Mouse (Mus musculus) urinary bladder, postnatal 10 days (tissue): Measurements from ENCODE around the gene Epb41l4b.
A peak's percentile ranks its signal among the peaks of the same experiment; 100 is the strongest.

ENCODE experiments used
- DNase-seq: peaks from one replicate; pipeline ENCODE4 v3.0.0; 2022; ENCODE audit warnings: low spot score

Gene Epb41l4b

DNA sequence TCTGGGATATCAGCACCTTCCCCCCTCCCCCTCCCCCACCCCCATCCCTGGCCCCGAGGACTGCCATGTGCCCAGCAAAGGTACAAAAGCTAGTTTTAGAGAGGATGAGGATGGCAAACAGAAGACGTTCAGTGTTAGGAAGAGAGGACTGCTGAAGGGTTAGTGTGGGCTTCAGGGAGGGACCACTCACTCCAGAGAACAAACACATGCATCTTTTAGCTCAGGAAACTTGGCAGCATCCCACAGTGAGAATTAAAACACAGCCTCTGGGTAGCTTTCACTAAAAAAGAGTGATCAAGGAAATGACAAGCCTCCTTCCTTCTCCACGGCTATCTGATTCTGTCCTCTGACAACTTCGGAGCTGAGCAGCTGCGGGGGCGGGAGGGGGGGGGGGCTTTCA, 132.3 kb downstream of the Epb41l4b start:
- DNase-seq, result no peak

DNA sequence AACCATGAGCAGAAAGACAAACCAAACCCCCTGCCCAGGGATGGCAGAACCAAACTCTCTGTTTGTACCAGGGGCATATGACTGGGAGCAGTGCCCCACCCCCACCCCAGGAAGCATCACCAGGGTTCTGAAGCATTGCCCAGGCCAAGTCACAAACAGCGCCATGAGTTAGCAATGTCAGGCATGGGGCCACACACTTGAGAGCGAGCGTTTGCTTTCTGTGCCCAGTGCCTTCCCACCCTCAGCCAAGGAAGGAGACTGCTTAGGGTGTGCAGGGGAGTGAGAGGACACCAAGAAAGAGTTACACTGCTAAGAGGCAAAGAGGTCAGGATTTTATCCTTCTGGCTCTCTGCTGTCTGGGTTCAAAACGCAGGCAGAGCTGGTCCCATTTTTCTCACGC, 132.8 kb downstream of the Epb41l4b start:
- no peak for DNase-seq

GRCm38 (mm10) chr4:57007717-57008116, 135.5 kb downstream of the Epb41l4b start:
- no peak for DNase-seq

DNA sequence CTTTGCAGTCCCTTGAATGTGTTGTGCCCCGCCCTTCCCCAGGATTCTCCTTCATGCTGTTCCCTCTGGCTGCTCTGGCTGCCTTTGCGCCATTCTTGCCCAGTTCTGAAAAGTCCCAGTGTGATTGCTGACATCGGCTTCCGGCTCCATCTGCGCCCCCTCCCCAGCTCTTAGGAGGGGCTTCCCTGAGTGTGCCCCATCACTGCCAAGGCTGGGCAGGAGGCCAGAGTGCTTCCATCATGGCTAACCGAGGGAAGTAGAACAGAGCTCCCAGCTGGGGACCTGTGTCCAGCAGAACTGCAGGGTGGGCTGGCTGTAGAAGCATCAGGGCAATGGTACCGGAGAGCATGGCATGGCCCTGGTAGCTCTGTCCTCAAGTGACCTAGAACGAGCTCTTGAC, 138.2 kb downstream of the Epb41l4b start:
- DNase-seq, result no peak

- DNase-seq, result no peak
Observed at GRCm38 (mm10) chr4:57003886-57004285, 139.4 kb downstream of the Epb41l4b start.

DNA sequence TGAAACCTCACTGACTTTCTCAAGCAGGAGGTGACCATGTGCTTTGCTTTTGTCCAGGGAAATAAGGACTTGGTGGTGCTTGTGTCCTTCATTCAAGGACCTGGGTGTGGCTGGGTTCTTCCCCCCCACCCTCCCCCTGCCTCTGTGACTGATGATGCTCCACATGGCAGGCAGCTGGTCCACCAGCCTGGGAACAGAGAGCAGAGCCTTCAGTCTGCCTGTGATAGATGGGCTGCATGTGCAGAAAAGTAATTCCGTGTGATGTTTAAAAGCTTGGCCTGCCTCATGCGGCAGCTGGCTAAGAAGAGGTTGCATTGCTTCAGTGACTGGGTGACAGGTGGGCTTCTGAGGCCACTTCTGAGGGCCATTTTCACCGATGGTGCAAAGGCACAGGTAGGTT, 140.5 kb downstream of the Epb41l4b start:
- no peak for DNase-seq

GRCm38 (mm10) chr4:57001437-57001836, 141.8 kb downstream of the Epb41l4b start:
- DNase-seq, result no peak

GRCm38 (mm10) chr4:56993331-56993730, 149.9 kb downstream of the Epb41l4b start:
- DNase-seq, result no peak

DNA sequence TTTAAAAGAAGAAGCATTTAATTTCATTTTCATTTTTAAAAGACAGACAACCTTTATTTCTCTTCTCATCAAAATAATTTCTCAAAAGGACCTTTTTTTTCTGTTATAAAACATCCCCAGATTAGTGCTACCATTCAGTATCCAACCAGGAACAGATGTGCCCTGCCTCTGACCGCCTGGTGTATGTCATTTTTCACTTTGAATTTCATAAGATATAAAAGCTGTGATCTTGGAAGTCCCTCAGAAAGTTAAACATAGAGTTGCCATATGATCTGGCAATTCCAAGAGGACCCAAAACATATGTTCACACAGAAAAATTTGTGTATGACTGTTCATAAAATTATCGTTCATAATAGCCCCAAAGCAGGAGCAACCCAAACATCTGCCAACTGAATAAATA, 151.3 kb downstream of the Epb41l4b start:
- no peak for DNase-seq

- no peak for DNase-seq
Observed at GRCm38 (mm10) chr4:56990215-56990584, 153.0 kb downstream of the Epb41l4b start, which contains the start of gene Frrs1l. Frrs1l (minus strand) TSS chr4:56990391.

- DNase-seq, result no peak
Observed at GRCm38 (mm10) chr4:56989431-56990214, 153.6 kb downstream of the Epb41l4b start.

- no peak for DNase-seq
Observed at GRCm38 (mm10) chr4:56965586-56966179, 177.6 kb downstream of the Epb41l4b start.

DNA sequence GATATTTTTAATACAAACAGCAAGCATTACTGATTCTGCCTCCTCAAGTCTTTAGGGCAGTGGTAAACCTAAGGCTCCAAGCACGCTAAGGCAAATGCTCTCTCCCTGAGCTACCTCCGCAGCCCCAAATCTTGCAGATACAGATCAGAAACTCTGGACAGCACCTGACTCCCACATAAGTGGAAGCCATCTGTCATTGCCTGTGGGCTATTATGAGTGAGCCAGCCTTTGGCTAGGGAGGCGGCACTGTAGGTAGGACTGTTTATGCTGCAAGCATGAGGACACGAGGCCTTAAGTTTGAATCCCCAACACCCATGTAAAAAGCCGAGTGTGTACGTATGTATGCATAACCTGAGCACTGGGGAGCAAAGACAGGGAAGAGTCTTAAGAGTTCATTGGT, 179.6 kb downstream of the Epb41l4b start:
- no peak for DNase-seq

DNA sequence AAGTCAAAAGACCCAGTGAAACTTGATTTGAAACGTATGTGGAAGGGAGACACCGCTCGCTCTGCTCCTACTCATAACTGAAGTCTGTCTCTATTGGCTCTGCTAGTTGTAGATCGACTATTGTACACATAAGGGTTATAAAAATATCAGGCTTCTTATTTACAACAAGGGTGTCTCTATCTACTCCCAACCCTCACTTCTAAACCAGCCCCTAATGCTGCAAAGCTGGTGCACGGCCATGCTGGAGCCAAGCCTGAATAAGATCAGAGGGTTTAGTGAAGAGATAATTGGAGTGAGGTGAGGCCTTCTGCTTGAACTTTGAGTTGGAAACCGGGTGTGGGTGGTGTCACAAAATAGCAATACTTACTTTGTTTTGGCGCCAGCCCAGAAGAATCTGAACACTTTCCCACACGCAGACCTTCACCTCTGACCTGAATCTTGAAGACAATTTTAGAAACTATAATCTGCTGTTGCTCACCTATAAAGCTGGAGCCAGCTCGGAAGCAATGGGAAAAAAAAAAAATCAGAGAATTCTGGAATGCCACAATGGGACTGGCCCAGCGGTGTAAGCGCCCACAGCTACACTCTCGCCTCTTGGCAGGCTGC, 181.8 kb downstream of the Epb41l4b start:
- DNase-seq, result no peak

GRCm38 (mm10) chr4:56957518-56957917, 185.7 kb downstream of the Epb41l4b start:
- DNase-seq, result no peak

- no peak for DNase-seq
Observed at GRCm38 (mm10) chr4:56953235-56953634, 190.0 kb downstream of the Epb41l4b start.

GRCm38 (mm10) chr4:56951701-56952100, 191.5 kb downstream of the Epb41l4b start:
- no peak for DNase-seq

- no peak for DNase-seq
Observed at GRCm38 (mm10) chr4:56949494-56949893, 193.7 kb downstream of the Epb41l4b start.

GRCm38 (mm10) chr4:56946641-56947640, 196.3 kb downstream of the Epb41l4b start, which contains the start of gene Tmem245:
Tmem245 (minus strand) TSS chr4:56947437.
- DNase-seq, result peak; percentile 74

- no peak for DNase-seq
Observed at GRCm38 (mm10) chr4:56946180-56946579, 197.1 kb downstream of the Epb41l4b start.

DNA sequence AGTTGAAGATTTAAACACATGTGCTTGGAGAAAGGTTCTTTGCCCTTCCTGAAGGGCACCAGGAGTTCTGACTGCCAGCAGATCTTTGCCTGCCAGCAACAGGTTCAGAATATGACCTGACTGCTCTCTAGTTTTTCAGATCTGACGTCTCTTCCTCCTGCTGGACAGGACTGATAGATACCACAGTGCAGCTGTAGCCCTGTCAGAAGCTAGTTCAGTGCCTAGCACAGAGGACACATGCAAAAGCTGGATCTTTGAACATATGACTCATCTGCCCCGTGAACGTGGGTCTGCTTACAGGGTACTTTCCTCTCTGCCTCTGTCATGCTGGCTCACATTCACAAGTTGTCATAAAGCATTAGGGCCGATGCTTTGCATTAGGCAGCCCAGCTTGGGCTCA, 199.0 kb downstream of the Epb41l4b start:
- DNase-seq, result no peak

GRCm38 (mm10) chr4:56943258-56943657, 200.0 kb downstream of the Epb41l4b start:
- DNase-seq, result no peak
